Mouse (Mus musculus): ENCODE measurements around the gene Xylb.

Xylb gene

DNA sequence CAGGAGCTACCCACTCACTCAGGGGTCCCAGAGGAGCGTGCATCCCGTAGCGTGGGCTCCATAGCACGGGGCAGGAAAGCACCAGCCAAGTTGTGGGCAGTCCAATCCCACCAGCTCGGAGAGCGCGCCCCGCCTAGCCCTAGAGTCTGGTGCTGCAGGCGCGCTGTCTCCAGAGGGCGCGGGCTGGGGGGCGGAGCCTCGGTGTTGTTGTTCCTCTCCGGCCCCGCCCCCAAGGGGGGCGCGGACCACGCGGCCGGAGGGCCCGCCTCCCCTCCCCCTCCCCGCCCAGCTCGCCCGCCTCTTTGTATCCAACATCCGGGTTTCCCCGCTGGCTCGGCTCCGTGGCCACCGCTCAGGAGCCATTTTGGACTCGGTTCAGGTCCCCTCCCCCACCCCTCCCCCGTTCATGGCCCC lies 44.6 kb downstream of the Xylb start, which contains the start of gene Acvr2b:
Acvr2b (plus strand) TSS at position 318 of the 414 bp plus-strand sequence.
- DNase-seq (ENCODE audit: inconsistent ontology term) = peak; percentile 98

DNA sequence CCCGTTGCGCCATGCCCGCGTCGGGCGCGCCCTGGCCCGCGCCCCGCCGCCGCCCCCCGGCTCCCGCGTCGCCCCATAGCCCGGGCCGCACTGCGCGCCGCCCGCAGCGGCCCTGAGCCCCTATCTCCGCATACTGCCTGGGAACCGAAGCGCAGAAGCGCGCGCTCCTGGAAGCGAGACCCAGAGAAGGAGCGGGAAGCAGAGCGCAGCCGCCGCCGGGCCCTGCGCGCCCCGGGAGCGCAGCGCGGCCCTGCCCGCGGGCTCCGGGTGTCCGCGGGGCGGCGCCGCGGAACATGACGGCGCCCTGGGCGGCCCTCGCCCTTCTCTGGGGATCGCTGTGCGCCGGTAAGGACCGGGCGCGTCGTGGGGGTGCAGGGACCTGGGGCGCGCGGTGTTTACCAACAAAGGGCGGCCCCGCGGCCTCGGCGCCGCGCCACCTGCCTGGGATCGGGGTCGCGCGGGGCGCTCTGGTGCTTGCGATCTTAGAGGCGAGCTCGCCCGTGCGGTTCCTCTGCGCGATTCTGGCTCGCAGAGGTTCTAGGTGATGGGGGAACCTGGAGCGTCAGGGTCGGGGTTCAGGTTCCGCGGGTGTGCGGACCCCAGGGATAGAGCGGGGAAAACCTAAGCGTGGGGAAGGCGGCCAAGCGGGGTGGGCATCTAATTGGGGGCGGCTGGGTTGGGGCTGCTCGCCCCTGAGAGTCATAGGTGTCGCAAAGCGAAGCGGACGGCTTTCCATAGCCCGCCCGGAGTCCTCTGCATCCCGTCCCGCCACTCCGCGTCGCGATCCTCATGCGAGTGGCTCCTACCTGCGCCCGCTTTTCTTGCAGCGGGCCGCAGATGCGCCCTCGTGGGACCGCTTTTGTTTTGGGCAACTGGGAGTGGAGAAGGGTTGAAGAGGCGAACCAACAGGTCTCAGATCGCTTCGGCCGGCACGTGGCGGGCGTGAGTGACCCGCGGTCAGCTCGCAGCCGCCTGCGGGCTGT lies 45.4 kb downstream of the Xylb start:
- DNase-seq (ENCODE audit: inconsistent ontology term) = peak; percentile 58

DNA sequence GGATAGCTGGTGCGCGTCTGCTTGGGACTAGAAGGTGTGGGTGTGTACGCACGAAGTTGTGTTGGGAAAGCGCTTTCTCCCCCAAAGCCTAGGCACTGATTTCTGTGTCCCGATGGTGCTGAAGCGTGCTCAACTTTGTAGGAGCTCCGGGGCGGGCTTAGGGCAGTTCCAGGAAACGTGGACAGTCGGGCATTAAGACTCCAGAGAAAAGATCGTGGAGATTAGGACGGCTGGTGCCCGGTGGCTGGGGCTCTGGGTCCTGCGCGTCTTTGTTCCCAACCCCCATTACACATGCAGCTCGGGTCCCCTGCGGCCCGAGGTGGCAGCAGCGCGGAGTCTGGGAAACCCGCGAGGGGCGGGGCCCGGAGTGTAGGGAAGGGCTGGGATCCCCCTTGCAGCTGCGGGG lies 46.1 kb downstream of the Xylb start:
- peak; percentile 39 for DNase-seq (ENCODE audit: inconsistent ontology term)

DNA sequence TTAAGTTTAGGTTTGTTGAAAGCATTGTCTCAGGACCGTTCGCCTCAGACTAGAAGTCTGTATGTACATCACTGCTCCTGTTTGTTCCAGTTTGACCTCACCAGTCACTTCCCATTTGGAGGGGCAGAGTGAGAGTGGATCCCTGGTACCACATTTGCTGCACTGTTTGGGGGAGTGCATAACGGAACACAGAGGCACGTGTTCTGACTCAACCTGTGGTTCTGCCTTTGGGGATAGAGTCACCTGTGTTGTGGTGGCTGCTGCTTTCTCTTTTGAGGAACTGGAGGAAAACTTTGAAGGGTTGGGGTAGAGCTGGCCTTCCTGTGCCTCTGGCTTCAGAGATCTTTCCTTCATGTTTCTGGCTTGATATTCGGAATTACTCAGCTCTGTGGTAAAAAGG lies 46.9 kb downstream of the Xylb start:
- no peak for DNase-seq (ENCODE audit: inconsistent ontology term)

DNA sequence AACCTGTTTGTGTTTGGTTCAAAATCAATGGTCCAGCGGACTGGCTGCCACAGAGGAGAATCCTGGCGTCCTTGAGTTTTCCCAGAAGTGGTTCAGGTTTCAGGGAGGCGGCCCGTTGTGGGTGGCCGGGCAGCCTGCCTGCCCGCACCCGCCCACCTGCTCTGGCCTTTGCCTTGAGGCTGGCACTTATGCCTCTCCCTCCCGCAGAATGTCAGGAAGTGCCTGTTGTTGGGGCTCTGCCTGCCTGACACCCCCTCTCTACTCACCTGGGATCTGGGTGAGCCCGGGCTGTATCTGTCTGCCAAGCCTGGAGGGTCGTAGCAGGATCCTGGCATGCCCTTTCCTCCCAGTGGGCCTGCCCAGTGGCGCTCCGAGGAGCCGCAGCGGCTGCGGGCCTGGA lies 50.7 kb downstream of the Xylb start:
- no peak for DNase-seq (ENCODE audit: inconsistent ontology term)

DNA sequence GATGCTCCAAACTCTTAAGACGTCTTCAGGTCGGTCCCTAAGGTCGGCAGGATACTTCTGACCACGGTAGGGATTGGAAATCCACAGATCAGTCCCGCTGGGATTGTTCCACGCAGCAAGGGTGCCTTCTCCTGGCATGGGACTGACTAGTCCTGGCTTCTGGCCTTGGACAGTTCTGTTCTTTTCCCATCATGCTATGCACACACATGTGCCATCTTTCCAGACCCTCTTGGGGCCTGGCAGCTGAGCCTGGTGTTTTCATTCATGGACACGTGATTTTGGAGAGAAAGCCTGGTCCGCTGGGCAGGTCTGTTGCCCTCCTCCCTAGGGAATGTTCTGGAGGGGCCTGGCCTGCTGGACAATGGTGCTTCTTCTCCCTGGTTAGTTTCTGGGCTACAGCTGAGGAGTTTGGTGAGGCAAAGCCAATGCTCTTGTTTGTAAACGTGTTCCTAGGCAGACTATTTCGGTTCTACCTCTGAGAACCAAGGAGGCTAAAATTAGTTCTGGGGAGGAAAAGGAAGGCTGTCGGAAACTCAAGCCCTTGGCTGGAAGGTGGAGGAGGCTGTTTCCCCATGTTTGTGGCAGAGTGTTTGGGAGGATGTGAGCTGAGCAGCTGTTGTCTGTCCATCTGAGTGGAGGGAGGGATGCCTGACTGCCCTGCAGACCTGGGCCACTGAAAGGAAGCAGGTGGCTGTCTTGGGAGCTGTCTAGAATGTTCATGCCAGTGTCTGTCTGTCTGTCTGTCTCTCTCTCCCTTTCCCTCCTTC lies 51.9 kb downstream of the Xylb start:
- no peak for DNase-seq (ENCODE audit: inconsistent ontology term)

DNA sequence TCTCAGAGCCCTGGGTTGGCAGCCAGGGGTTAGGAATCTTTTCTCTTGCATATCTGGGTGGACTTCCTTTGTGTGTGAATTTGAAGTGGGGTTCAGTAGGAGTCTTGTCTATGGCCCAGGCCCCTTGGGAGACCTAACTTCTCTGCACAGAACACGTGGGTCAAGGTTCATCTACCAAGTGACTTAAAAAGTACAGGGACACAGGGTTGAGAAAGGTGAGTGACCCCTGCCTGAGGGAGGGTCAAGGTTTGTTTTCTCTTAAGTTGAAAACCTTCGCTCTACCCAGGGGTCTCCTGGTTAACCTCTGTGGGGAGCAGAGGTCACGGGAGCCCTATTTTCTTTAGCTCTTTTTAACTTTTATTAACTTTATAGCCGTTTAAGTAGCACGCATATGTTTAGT lies 52.7 kb downstream of the Xylb start:
- no peak for DNase-seq (ENCODE audit: inconsistent ontology term)

DNA sequence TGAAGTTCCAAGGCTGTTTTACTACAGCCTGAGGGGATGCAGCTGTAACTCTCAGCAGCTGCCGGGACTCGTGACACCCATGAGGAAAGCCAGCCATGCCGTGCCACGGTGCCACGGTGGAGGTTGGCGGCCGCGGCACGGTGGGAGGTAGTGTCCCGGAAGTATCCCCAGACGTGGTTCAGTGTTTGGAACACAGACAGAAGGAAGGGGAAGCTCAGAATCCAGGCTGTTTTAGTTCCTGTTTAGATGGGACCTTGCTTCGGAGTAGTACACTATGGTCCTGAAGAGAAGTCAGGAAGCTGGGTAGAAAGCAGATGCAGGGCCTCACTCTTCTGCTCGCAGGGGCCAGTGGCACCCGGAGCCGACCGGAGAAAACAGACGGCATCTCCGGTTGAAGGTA lies 60.8 kb downstream of the Xylb start:
- DNase-seq (ENCODE audit: inconsistent ontology term) = no peak

DNA sequence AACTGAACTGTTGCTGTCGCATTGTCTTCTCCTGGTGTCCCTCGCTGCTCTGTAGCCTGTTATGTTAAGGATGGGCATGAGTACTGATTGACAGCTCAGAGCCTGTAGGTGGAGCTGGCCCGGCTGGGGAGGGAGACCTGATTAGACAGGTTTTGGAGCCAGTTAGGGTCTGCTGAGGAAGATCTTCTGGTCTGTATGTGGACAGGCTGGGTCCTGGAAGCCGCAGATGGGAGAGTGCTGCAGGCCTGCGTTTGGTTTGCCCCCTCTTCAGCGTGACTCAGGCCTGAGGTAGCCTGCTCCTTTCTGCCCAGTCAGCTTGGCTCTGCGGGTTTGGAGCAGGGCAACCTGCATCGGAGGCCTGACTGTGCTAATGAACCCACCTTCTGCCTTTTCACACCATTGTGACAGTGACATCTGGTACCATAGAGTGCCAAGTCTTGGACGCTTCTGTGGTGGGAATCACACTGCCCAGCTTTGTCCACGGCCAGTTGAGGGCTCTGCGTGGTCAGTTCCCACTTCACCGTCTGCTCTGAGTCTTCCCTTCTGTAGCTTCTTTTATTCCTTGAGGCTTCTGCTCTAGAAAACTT lies 62.8 kb downstream of the Xylb start:
- DNase-seq (ENCODE audit: inconsistent ontology term) = no peak

DNA sequence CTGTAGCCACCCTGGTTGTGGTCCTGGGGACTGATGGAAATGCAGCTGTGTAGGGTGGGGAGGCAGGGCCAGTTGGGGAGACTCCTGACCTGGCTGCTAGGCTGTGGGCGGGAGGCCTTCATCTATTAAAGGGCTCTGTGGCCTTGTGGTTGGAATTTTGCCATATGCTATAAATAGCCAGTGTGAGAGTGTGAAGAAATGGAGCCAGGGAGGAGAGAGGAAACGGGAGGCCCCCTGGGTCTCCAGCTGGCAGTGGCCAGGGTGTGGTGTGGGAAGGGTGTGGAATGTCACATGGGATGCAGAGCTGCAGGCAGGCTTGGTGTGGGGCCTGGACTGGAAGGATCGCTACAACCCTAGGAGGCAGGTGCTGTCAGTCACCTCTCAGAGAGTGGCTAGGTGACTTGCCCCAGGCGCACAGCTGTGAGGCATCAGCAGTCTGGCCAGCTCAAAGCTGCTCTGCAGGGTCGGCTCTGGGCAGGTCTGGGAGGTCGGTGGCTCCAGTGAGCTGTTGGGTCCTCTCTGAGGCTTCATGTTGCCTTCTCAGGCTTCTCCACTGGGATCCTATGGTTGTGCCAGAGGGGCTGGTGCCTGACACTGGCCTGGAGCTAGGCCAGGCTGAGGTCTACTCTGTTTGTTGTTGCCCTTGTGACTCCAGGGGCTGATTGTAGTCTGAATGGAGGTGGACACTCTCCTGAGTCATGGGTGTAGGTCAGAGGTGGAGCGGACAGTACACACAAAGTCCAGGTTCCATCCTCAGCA lies 68.2 kb downstream of the Xylb start:
- DNase-seq (ENCODE audit: inconsistent ontology term) = peak; percentile 55

DNA sequence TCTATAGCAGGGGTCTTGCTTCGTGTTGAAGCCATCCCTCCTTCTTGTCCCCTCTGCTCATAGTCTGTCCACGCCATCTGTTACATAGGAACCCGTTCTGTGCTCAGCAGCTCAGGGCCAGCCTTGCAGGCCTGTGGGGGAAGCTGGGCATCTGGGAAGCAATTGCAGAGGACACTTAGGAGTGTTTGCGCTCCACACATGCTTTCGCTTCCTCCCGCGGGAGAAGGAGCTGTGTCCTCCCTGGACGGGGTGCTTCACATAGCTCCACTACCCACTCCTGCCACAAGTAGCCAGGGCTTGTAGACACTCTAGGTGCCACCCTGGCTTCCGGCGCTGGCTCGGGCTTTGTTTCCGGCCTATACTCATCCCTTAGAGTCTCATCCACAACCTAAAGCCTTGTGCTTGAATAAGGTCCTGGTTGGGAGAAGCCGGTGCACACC lies 68.8 kb downstream of the Xylb start:
- no peak for DNase-seq (ENCODE audit: inconsistent ontology term)

DNA sequence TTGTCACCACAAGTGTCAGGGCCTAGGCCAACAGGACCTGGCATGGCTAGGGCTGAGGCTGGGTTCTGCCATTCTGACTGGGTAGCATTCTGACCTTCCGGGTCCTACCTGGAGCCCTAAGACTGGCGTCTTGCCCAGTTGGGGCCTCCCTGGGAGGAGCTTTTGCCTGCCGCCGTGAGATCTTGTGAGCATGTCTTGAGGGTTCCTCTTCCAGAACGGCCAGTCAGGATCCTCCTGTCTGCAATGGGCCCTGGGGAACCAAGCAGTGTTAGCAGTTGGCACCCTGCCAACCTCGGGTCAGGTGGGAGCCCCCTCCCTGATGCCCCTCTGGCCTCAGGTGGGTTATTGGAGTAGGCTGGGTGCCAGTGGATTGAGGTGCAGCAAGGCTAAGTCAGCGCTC lies 69.3 kb downstream of the Xylb start:
- no peak for DNase-seq (ENCODE audit: inconsistent ontology term)

DNA sequence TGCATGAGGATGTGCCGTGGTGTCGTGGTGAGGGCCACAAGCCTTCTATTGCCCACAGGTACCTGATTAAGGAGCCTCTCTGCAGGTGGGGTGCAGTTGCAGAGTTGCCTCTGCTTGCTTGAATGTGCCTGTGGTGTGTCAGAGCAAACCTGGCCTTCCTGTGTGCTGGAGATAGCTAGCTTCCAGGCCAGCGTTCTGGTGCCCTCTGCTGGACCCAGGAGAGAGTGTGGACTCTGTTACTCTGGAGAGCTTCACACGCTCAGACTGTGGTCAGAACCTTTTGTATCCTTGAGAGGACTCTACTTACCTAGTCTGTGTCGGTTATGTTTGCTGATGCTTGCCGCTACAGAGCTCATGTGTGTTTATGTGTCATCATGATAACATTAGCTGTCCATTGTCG lies 73.1 kb downstream of the Xylb start:
- peak; percentile 70 for DNase-seq (ENCODE audit: inconsistent ontology term)

DNA sequence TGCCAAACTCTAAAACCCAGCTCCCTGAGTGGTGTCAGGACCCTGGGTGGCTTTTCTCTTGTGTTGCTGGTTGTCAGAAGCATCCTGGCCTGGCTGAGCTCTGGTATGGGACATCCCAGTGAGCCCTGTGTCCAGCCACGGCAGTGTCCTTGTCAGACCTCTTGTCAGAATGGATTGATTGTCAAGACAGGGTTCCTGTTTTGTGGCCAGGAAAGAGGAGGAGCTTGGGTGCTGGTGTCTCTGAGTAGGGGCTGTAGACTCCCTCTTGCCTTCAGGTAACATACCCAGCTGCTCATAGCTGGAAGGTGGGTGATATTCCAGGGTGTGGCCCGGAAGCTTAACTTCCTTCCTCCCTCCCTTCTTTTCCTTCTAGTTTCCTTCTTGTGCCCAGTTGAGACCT lies 78.7 kb downstream of the Xylb start:
- no peak for DNase-seq (ENCODE audit: inconsistent ontology term)

DNA sequence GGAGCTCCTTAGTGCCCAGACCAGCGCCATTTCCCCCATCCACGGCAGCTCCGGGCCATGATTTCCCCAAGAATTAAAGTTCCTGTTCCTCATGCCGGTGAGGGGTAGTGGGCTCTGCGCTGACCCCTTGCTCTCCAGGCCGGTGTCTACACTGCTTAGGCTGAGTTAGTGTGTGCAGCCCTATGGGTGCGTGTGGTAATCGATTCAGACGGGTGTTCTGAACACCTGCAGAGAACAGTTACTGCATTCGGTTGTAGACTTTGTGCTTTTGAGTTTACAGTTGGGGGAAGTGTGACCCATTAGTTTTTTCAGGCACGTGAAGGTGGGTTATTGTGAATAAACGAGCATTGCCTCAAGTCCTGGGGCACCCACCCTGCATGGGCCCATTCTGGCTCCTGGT lies 80.9 kb downstream of the Xylb start:
- no peak for DNase-seq (ENCODE audit: inconsistent ontology term)

DNA sequence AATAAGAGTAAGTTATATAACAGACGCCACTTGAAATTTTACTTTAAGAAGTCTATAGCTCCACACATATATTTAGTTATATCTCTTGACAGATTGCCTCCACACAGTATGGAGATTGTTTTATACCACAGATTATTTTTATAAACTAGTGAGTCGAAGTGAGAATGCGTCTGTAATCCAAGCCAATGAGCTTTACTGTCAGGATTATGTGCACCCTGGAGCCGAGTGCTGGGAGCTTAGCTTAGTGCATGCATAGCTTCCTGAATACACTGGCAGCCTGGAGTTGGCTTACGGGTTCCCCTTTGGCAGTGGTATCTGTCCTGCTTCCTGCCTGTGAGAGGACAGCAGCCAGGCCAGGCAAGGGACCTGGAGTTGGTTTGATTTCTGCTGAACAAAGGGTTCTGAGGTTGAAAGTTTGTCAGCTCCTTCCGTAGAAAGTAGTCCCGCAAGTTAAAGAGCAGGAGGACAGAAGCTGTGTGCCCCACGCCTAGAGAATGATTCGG lies 81.4 kb downstream of the Xylb start:
- no peak for DNase-seq (ENCODE audit: inconsistent ontology term)
